Mouse (Mus musculus) limb, embryonic 12.5 days (tissue): ENCODE measurements around the gene Nat9. TPM values are rescaled to one million over a fixed set of nuclear protein-coding genes. Genes with fewer than 3 reads are reported as not detected.

Source experiments
- ATAC-seq: fragments of 200-750 bp; cut with Nextera tagmentation; 2 replicates; pipeline ENCODE4 v1.8.0; 2017; ENCODE audit warnings: low read depth, moderate TSS enrichment; ENCODE audit not compliant: insufficient number of reproducible peaks, insufficient read depth, low FRiP score, low TSS enrichment
- H3K27ac ChIP-seq: fragments of 300-500 bp; sonication (generic); 2 replicates; pipeline ENCODE4 v1.5.1; 2016; ENCODE audit warnings: mild to moderate bottlenecking, moderate library complexity
- H3K27me3 ChIP-seq: fragments of 300-500 bp; sonication (generic); 2 replicates; pipeline ENCODE4 v1.6.1; 2016; ENCODE audit warnings: mild to moderate bottlenecking, moderate library complexity
- H3K36me3 ChIP-seq: fragments of 300-500 bp; sonication (generic); 2 replicates; pipeline ENCODE4 v1.6.1; 2016; ENCODE audit warnings: mild to moderate bottlenecking, moderate library complexity
- H3K4me1 ChIP-seq: fragments of 300-500 bp; sonication (generic); replicated peaks from 2 replicates; pipeline ENCODE4 v1.6.1; 2016
- H3K4me2 ChIP-seq: fragments of 300-500 bp; sonication (generic); 2 replicates; pipeline ENCODE4 v1.6.1; 2016; ENCODE audit warnings: mild to moderate bottlenecking, moderate library complexity
- H3K4me3 ChIP-seq: fragments of 300-500 bp; sonication (generic); replicated peaks from 2 replicates; pipeline ENCODE4 v1.5.1; 2016; ENCODE audit warnings: mild to moderate bottlenecking
- H3K9ac ChIP-seq: fragments of 300-500 bp; sonication (generic); replicated peaks from 2 replicates; pipeline ENCODE4 v1.6.1; 2016; ENCODE audit warnings: mild to moderate bottlenecking, moderate library complexity
- H3K9me3 ChIP-seq: fragments of 300-500 bp; sonication (generic); 2 replicates; pipeline ENCODE4 v1.6.1; 2016; ENCODE audit warnings: mild to moderate bottlenecking, moderate library complexity
- WGBS: fragments of 180-500 bp; shearing (Covaris S2); methylation state at CpG from one replicate; pipeline ENCODE4 v1.1.7; 2016; 5-methylcytosine and 5-hydroxymethylcytosine counted together
- polyA plus RNA-seq: library from polyadenylated mRNA; unstranded; fragments of >200 nt; fragmentation: Nextera tagmentation; extraction: Ambion mirVana; gene quantifications from 2 replicates; pipeline ENCODE4 v1.2.1, GENCODE M21; 2016

Gene Nat9
- 17.8 and 23.6 TPM in 2 replicates for polyA plus RNA-seq

GRCm38 (mm10) chr11:115187693-115188092 is at the start of gene Nat9:
Gene Nat9, minus strand, starts transcription at chr11:115187859.
- H3K4me3 ChIP-seq = peak within 1 kb of the TSS; percentile 61
- H3K27me3 ChIP-seq = no peaks in the 10 kb centered on the region
- H3K4me2 ChIP-seq = peak within 1 kb of the TSS; percentile 89
- ATAC-seq = peak; percentile 8; the same call in 1 of the 2 replicates
- peak within 1 kb of the TSS; percentile 66 for H3K9ac ChIP-seq
- peaks cover 8% of the 10 kb centered on the region; the same call in 1 of the 2 replicates for H3K36me3 ChIP-seq
- H3K4me1 ChIP-seq = peaks cover 21% of the 10 kb centered on the region
- no peaks in the 10 kb centered on the region for H3K9me3 ChIP-seq
- peak within 1 kb of the TSS; percentile 64 for H3K27ac ChIP-seq
- WGBS = 9% methylated on average over 12 of the region's 12 CpGs

- Histone ChIP-seq H3K4me1 (peaks cover 29% of the 10 kb centered on the region), H3K9me3 (no peaks in the 10 kb centered on the region), H3K4me2 (no peak overlapping the region), H3K27ac (no peak overlapping the region), H3K9ac (no peak overlapping the region), H3K4me3 (no peak overlapping the region), H3K36me3 (peaks cover 5% of the 10 kb centered on the region; the same call in 1 of the 2 replicates), H3K27me3 (peaks cover 33% of the 10 kb centered on the region)
- ATAC-seq = no peak
- 16% methylated on average over 5 of the region's 5 CpGs for WGBS
Measured at GRCm38 (mm10) chr11:115236570-115236969, 48.9 kb upstream of the Nat9 start.

- Histone ChIP-seq H3K27me3 (peaks cover 43% of the 10 kb centered on the region), H3K9ac (no peak overlapping the region), H3K27ac (no peak overlapping the region), H3K4me3 (no peak overlapping the region), H3K4me2 (no peak overlapping the region), H3K9me3 (no peaks in the 10 kb centered on the region), H3K36me3 (no peaks in the 10 kb centered on the region), H3K4me1 (peaks cover 34% of the 10 kb centered on the region)
- no peak for ATAC-seq
- WGBS = 68% methylated on average over 15 of the region's 15 CpGs
Measured at GRCm38 (mm10) chr11:115234320-115235044, 46.8 kb upstream of the Nat9 start.

GRCm38 (mm10) chr11:115233526-115234290 is 46.0 kb upstream of the Nat9 start:
- 48% methylated on average over 20 of the region's 20 CpGs for WGBS
- no peak overlapping the region for H3K4me2 ChIP-seq
- H3K9me3 ChIP-seq = no peaks in the 10 kb centered on the region
- peaks cover 47% of the 10 kb centered on the region for H3K27me3 ChIP-seq
- H3K9ac ChIP-seq = 0 out of 2 replicates have a peak overlapping the region, but pooled peaks have one; percentile 1
- no peak overlapping the region for H3K4me3 ChIP-seq
- H3K4me1 ChIP-seq = peaks cover 34% of the 10 kb centered on the region
- no peaks in the 10 kb centered on the region for H3K36me3 ChIP-seq
- no peak overlapping the region for H3K27ac ChIP-seq
- ATAC-seq = no peak

- peaks cover 48% of the 10 kb centered on the region for H3K27me3 ChIP-seq
- H3K27ac ChIP-seq = no peak overlapping the region
- no peaks in the 10 kb centered on the region for H3K9me3 ChIP-seq
- no peak overlapping the region for H3K4me2 ChIP-seq
- H3K4me1 ChIP-seq = peaks cover 34% of the 10 kb centered on the region
- H3K9ac ChIP-seq = 0 out of 2 replicates have a peak overlapping the region, but pooled peaks have one; percentile 1
- H3K4me3 ChIP-seq = no peak overlapping the region
- WGBS = 79% methylated on average over 5 of the region's 5 CpGs
- no peaks in the 10 kb centered on the region for H3K36me3 ChIP-seq
- ATAC-seq = no peak
Measured at GRCm38 (mm10) chr11:115232889-115233288, 45.2 kb upstream of the Nat9 start.

GRCm38 (mm10) chr11:115231924-115232323 is 44.3 kb upstream of the Nat9 start:
- Histone ChIP-seq H3K27me3 (peaks cover 54% of the 10 kb centered on the region), H3K9me3 (no peaks in the 10 kb centered on the region), H3K36me3 (no peaks in the 10 kb centered on the region), H3K9ac (no peak overlapping the region), H3K27ac (no peak overlapping the region), H3K4me3 (no peak overlapping the region), H3K4me1 (peaks cover 39% of the 10 kb centered on the region), H3K4me2 (no peak overlapping the region)
- no peak for ATAC-seq
- WGBS = 56% methylated on average over 9 of the region's 9 CpGs

- Histone ChIP-seq H3K27ac (no peak overlapping the region), H3K9me3 (no peaks in the 10 kb centered on the region), H3K9ac (no peak overlapping the region), H3K4me2 (no peak overlapping the region), H3K4me1 (peaks cover 39% of the 10 kb centered on the region), H3K4me3 (no peak overlapping the region), H3K27me3 (peaks cover 56% of the 10 kb centered on the region), H3K36me3 (no peaks in the 10 kb centered on the region)
- 45% methylated on average over 14 of the region's 14 CpGs for WGBS
- ATAC-seq = no peak
Measured at GRCm38 (mm10) chr11:115231168-115231915, 43.7 kb upstream of the Nat9 start.

- H3K27ac ChIP-seq = no peak overlapping the region
- no peak overlapping the region for H3K4me2 ChIP-seq
Measured at GRCm38 (mm10) chr11:115229021-115229930, 41.6 kb upstream of the Nat9 start.

GRCm38 (mm10) chr11:115228430-115228829 is 40.8 kb upstream of the Nat9 start:
- peaks cover 41% of the 10 kb centered on the region for H3K4me1 ChIP-seq
- no peak overlapping the region for H3K4me3 ChIP-seq
- no peaks in the 10 kb centered on the region for H3K9me3 ChIP-seq
- no peak for ATAC-seq
- no peak overlapping the region for H3K9ac ChIP-seq
- H3K4me2 ChIP-seq = no peak overlapping the region
- no peaks in the 10 kb centered on the region for H3K36me3 ChIP-seq
- WGBS = 45% methylated on average over 7 of the region's 7 CpGs
- H3K27me3 ChIP-seq = peaks cover 63% of the 10 kb centered on the region
- no peak overlapping the region for H3K27ac ChIP-seq

More at GRCm38 (mm10) chr11:115229021-115229930, 41.6 kb upstream of the Nat9 start:
- ATAC-seq = no peak
- H3K9me3 ChIP-seq = no peaks in the 10 kb centered on the region
- H3K9ac ChIP-seq = no peak overlapping the region
- peaks cover 43% of the 10 kb centered on the region for H3K4me1 ChIP-seq
- no peak overlapping the region for H3K4me3 ChIP-seq
- 47% methylated on average over 15 of the region's 15 CpGs for WGBS
- peaks cover 63% of the 10 kb centered on the region for H3K27me3 ChIP-seq
- H3K36me3 ChIP-seq = no peaks in the 10 kb centered on the region

- peaks cover 41% of the 10 kb centered on the region for H3K4me1 ChIP-seq
- H3K4me3 ChIP-seq = no peak overlapping the region
- H3K27ac ChIP-seq = no peak overlapping the region
- H3K27me3 ChIP-seq = peaks cover 60% of the 10 kb centered on the region
- 25% methylated on average over 12 of the region's 12 CpGs for WGBS
- H3K9me3 ChIP-seq = no peaks in the 10 kb centered on the region
- ATAC-seq = no peak
- no peaks in the 10 kb centered on the region for H3K36me3 ChIP-seq
- no peak overlapping the region for H3K4me2 ChIP-seq
- no peak overlapping the region for H3K9ac ChIP-seq
Measured at GRCm38 (mm10) chr11:115227640-115228039, 40.0 kb upstream of the Nat9 start.
